Mouse (Mus musculus) urinary bladder, postnatal 25 days (tissue): ENCODE results near the gene Fbxw20.
"Not testable (repeated sequence)": the region's sequence is repeated elsewhere in the genome, so short reads cannot be mapped to it uniquely, and the experiment has no call there.

Experiments used
- DNase-seq: peaks from one replicate; pipeline ENCODE4 v3.0.0; 2022; ENCODE audit warnings: low spot score

The Fbxw20 gene

DNA sequence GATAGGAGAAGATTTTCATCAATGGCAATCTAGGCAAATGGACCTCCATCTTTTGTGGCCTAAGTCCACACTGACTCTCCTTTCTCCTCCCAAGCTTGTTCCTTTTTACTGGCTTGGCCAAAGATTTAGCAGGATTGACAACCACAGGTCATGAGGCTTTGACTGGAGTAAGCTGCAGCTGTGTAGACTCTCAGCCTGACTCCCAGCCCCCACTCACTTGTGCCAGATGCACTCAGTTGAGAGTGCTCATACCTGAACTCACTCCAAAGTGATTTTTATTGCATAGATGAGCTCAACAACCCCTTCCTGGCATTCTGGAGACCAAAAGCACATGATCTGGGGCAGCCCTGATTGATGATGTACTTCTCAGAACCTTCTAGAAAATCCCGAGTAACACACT lies at the start of gene Fbxw20:
Gene Fbxw20 (minus strand): TSS at position 101 of the 400 bp plus-strand sequence.
- DNase-seq, result no peak

DNA sequence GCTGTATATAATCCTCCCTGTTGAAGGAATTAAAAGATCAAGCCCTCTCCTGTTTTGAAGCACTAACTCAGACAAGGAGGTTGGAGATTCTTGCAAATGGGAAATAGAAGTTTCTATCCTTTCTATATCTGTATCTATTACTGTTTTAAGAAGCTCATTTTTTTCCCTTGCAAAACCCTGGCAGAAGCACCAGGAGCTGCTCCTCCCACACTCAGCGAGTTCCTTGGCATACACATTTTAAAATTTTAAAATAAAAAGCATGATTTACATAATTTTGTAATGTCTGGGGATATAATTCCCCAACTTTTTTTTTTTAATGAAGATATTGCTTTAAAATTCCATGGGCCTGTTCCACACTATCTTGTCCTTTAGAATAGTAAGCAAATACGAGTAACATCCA lies 28.5 kb upstream of the Fbxw20 start:
- no peak for DNase-seq

DNA sequence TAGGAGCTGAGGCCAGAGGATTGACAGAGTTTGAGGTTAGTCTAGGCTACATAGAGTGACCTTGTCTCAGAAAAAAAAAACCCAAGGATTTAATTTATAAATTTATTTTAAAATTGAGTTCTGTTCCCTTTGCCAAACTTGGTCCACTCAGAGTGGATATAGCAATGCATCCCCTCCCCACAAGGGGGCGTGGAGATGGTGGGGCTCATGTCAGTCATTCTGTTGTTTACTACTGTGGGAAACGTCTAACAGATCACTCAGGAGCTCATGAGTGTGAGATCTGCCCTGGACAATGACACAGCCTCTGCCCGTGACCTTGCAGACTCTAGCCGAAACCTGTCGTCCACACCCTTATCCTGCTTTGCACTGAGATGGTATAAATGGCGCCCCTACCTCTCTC lies 16.1 kb downstream of the Fbxw20 start:
- DNase-seq, result no peak

DNA sequence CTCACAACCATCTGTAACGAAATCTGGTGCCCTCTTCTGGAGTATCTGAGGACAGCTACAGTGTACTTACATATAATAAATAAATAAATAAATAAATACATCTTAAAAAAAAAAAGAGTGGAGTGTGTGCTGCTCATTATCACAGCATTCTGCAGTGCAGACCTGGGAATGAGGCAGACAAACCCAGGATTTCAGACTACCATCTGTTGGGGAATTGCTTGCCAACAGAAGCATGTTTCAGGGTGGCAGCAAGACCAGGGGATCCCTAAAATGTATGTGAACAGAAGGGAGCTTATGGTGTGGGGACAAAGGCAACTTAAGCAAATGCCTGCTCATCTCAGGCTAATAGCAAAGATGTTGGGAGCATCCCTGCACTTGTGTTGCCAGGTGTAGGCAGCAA lies 33.2 kb downstream of the Fbxw20 start:
- DNase-seq, result not testable (repeated sequence)

DNA sequence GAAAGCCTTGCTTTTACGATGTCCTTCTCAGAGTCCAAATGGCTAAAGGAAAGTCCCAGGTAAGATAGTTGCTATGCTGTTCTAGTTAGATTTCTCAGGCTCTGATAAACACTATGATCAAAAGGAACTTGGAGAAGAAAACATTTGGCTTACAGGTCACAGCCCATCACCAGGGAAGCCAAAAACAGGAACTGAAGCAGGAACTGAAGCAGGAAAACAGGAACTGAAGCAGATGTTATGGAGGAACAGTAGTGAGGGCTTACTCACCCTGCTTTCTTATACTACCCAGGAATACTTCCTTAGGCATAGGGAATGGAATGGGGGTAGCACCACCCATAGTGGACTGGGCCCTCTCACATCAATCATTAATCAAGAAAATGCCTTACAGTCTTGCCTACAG lies 34.2 kb downstream of the Fbxw20 start:
- DNase-seq, result no peak

DNA sequence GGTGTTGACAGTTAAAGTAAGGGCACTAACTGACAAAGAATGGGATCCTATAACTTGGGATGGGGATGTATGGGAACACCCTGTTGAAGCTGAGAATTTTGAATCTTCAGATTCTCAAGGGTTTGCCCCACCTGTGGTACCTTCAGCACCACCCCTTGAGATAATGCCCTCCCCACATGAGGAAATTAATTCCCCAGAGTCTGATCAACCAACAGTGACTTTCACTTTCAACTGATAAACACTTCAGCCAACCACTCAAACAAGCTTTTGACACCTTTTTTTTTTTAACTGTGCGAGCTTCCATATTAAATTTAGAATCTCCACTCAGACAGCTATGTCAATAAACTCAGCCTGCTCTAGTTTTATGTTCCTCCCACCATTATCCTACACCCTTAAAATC lies 35.2 kb downstream of the Fbxw20 start:
- no peak for DNase-seq

DNA sequence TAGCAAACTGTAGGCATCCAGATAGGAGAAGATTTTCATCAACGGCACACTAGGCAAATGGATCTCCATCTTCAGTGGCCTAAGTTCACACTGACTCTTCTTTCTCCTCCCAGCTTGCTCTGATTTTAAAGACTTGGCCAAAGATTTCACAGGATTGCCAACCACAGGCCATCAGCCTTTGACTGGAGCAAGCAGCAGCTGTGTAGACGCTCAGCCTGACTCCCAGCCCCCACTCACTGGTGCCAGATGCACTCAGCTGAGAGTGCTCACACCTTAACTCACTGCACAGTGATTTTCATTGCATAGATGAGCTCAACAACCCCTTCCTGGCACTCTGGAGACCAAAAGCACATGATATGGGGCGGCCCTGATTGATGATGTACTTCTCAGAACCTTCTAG lies 38.7 kb downstream of the Fbxw20 start, which contains the start of gene Fbxw13:
Gene Fbxw13 (minus strand): TSS at position 101 of the 400 bp plus-strand sequence.
- DNase-seq, result not testable (repeated sequence)

DNA sequence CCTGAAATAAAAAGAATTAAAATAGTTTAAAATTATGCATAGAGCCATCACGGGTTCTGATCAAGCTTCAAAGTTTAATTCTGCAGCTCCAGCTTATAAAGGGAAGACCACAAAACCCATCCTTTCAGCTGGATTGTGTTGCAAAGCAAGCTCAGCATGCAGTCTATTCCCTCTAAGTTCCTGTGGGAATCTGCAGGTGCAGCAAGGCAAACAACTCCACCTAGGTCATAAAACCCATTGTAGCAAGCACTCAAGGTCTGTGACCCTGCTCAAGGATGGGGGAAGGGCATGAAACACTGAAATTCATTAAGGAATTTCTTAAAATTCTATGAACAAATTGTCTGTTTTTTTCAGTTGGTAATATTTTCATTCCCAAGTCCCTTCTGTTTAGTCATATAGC lies 57.3 kb downstream of the Fbxw20 start:
- no peak for DNase-seq

DNA sequence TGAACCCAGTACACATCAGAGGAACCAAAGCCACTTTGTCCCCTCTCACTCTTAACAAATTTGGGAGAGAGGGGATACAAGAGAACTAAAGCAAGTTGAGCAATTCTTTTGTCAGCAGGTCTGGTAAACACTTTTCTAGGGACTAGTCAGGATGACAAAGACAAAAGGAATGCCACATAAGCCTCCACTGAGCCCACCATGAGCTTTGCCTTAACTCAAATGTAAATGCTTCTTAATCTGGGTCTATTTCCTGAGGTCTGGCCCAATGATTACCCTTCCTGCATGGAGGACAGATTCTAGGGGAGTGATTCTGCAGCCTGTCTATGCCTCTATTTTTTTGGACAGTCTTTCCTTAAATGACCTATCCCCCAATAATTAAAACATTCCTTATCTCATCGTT lies 58.3 kb downstream of the Fbxw20 start:
- DNase-seq, result no peak
